Mouse (Mus musculus) adipose tissue, adult 10 weeks (tissue): ENCODE measurements around the gene Asic1. TPM values are rescaled to one million over a fixed set of nuclear protein-coding genes. Genes with fewer than 3 reads are reported as not detected.

Experiments used
- polyA plus RNA-seq: library from polyadenylated mRNA; stranded (reverse); fragments of 350-450 nt; fragmentation: Illumina TruSeq; extraction: RNeasy Lipid Tissue Mini Kit (QIAGEN cat#74804); gene quantifications from one replicate; pipeline ENCODE4 v1.2.3, GENCODE M21; 2014; ENCODE audit warnings: low read depth, low replicate concordance

Asic1 gene
- not detected for polyA plus RNA-seq

DNA sequence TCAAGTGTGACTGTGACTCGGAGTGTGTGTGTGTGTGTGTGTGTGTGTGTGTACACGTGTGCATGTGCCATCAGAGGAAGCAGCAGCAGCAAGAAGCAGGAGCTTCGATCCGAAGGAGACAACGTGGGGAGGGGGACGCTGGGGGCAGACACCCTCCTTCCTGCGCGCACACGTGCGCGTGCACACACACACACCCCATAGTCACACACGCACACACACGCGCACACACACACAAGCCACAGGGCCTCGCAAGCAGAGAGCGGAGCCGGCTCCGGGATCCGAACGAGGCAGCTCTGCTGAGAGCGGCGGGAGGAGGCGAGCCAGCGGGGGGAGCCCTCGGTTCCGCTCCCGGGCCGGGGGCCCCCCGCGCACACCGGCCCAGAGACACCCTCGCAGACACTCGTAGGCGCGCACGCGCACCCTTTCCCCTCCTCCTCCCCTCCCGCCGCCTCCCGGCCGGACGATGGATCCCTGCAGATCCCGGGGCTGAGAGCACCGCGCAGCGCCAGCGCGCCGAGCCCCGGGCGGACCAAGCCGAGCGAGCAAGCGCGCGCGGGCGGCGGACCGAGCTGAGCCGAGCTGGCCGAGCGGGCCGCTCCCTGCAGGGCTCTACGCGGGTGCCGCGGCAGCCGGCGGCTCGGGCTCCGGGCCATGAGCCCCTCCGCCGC is at the start of gene Asic1:
Asic1 (plus strand) TSS at position 215 of the 668 bp plus-strand sequence.

DNA sequence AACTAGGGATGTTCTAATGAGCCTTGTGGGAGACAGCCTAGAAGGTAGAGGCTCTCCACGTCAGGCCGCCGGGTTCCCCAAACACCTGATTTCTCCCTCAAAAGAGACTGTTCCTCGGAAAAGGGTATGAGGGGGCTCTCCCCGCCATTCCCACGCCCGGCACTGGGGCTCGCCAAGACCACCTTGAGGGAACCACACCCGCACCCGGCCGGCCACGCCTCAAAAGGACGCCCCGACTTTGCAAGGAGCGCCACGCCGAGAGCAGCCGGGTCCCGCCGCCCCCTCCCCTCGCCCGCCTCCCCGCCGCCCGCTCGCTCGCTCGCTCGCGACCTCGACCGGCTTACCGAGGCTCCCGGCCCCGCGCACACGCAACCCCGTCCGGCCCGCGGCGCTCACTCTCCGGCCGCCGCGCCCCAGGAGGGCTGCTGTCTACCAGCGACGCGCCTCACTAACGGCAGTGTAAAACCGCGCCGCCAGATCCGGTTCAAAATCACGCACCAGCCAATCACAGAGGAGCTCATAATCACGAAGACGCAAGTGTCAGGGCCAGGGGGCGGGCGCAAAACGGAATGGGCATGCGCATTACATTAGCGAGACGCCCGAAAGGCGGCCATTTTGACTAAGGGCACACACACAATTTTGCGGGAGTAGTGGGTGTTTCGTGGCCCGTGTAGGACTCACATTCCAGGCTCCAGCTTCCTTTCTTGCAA is 18.9 kb upstream of the Asic1 start, which contains the start of gene Racgap1:
Racgap1 (minus strand) TSS at position 494 of the 710 bp plus-strand sequence.

DNA sequence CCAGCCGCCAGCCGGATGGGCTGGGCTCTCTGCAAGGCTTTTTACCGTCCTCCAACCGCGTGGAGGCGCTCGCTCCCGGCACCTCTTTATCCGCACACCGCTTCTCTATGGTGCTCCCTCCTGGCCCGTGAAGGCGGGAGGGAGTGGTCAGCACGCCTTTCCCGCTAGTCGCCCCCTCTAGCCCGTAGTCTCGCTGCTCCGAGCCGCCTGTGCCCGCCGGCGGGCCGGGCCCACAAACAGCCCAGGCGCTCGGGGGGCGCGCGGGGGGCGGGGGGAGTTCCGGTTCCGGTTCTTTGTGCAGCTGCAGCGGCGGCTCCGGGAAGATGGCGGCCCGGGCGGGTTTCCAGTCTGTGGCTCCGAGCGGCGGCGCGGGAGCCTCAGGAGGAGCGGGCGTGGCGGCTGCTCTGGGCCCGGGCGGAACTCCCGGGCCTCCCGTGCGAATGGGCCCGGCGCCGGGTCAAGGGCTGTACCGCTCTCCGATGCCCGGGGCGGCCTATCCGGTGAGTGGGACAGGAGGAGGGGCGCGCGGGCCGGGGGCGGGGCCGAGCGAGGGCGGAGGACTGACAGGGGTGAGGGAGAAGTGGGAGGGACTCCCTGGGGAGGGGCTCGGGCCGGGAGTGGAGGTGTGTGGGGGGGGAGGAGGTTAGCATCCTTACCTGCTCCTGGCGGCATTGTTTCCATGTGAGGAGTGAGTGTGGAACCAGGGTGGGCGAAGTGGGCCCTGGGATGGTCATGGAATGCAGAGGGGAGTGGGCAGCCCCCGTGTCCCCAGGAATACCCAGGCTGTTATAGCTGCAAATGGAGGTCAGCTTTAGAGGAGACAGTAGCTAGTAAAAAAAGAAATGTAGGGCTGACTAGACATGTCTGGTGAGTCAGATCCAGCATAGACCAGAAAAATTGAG is 32.1 kb downstream of the Asic1 start, which contains the start of gene Smarcd1:
Smarcd1 (plus strand) TSS at position 131 of the 902 bp plus-strand sequence.

GRCm38 (mm10) chr15:99705440-99706048 is 35.4 kb downstream of the Asic1 start, which contains the start of gene Gm17349:
Gene Gm17349, minus strand, starts transcription at chr15:99705490.

GRCm38 (mm10) chr15:99717386-99718334 is 47.5 kb downstream of the Asic1 start, which contains the start of gene Gpd1:
Gene Gpd1, plus strand, starts transcription at chr15:99717515.

GRCm38 (mm10) chr15:99725341-99726155 is 55.4 kb downstream of the Asic1 start, which contains the start of gene Cox14:
Gene Cox14, plus strand, starts transcription at chr15:99725618.

Other genes starting within 250 kb of the Asic1 start
- 4.5 TPM for gene Nckap5l, start 212.6 kb upstream of the Asic1 start, polyA plus RNA-seq
- 7.4 TPM for gene Bcdin3d, start 195.6 kb upstream of the Asic1 start, polyA plus RNA-seq
- gene Faim2, start 142.2 kb upstream of the Asic1 start, polyA plus RNA-seq, result 25.0 TPM
- 1.2 TPM for gene Aqp2, start 91.3 kb upstream of the Asic1 start, polyA plus RNA-seq
- 2.5 TPM for gene Aqp5, start 79.6 kb upstream of the Asic1 start, polyA plus RNA-seq
- 7.6 TPM for gene Aqp6, start 69.0 kb upstream of the Asic1 start, polyA plus RNA-seq
- gene Racgap1, start 18.7 kb upstream of the Asic1 start, polyA plus RNA-seq, result 4.6 TPM
- 17.2 TPM for gene Smarcd1, start 31.8 kb downstream of the Asic1 start, polyA plus RNA-seq
- not detected for gene Gm17349, start 35.1 kb downstream of the Asic1 start, polyA plus RNA-seq
- gene Gpd1, start 47.1 kb downstream of the Asic1 start, polyA plus RNA-seq, result 164 TPM
- gene Cox14, start 55.2 kb downstream of the Asic1 start, polyA plus RNA-seq, result 110 TPM
- 59.7 TPM for gene Cers5, start 102.5 kb downstream of the Asic1 start, polyA plus RNA-seq
- 59.0 TPM for gene Lima1, start 205.1 kb downstream of the Asic1 start, polyA plus RNA-seq